Mouse (Mus musculus): ENCODE results near the gene Olfr521. TPM values are rescaled to one million over a fixed set of nuclear protein-coding genes. Genes with fewer than 3 reads are reported as not detected.
A peak's percentile ranks its signal among the peaks of the same experiment; 100 is the strongest.
"Not testable (repeated sequence)": the region's sequence is repeated elsewhere in the genome, so short reads cannot be mapped to it uniquely, and the experiment has no call there.

The Olfr521 gene
- polyA plus RNA-seq, 2 experiments, result not detected

DNA sequence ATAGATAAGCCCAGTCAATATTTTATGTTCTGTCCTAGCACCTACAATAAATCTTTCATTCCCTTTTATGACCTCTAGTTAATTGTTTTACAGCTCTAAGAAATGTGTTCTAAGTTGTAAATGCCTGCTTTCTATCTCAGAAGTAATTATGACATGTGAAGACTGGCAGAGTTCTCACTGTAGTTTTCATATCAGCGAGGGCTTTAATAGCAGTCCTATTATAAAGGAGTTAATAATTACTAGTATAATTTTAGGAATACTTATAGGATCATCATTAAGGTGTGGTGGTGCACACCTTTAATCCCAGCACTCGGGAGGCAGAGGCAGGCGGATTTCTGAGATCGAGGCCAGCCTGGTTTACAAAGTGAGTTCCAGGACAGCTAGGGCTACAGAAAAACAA, 48.4 kb downstream of the Olfr521 start:
- TF ChIP-seq EP300 (IDR thresholded peaks at IDR 0.05; ENCODE audit: low read depth) (no peak), CTCF (IDR thresholded peaks at IDR 0.05; ENCODE audit: low read depth) (no peak)
- H3K27me3 ChIP-seq (ENCODE audit: control insufficient read depth, insufficient read depth, low read length), result no peaks in the 10 kb centered on the region
- H3K9ac ChIP-seq (replicated peaks), result no peak overlapping the region
- no peak for DNase-seq (ENCODE audit: low read depth in 3 of 3, low spot score in 3 of 3)
- H3K9me3 ChIP-seq (ENCODE audit: control insufficient read depth, low read length), result no peaks in the 10 kb centered on the region
- WGBS (ENCODE audit: insufficient replicate concordance), result 76% methylated on average over 4 of the region's 4 CpGs
- H3K4me2 ChIP-seq (ENCODE audit: low read depth), result no peak overlapping the region
- H3K36me3 ChIP-seq (replicated peaks; ENCODE audit: control insufficient read depth, insufficient read depth, low read depth), result peaks cover 24% of the 10 kb centered on the region
- no peak overlapping the region for H3K27ac ChIP-seq
- no peak for ATAC-seq (ENCODE audit: insufficient read depth)
- H3K4me1 ChIP-seq (replicated peaks; ENCODE audit: control insufficient read depth in 2 of 2, insufficient read depth in 2 of 2, low read length in 1 of 2), result peaks cover 3 to 9% of the 10 kb centered on the region in 2 experiments; a peak in 3 of 4 replicates
- H3K4me3 ChIP-seq (ENCODE audit: insufficient read depth in 1 of 2, low read depth in 2 of 2, low read length in 2 of 2), result no peak overlapping the region

DNA sequence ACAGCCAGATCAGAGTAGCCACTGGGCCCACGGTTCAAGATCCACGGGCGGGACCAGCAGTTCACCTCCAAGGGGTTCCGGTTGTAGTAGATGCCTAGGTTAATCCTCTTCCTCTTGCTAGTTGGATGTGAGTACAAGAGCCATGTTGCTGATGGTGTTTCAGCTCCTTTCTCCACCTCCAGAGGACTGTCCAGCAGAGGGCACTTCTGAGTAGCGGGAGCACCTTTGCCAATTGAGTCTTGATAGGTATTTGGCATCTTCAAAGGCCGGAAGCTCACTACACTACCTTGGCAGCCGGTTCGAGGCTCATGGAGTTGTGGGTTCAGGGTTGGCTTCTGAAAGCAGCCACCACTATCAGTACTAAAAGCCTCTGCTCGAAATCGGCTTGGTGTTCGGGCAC, 50.1 kb downstream of the Olfr521 start:
- H3K27ac ChIP-seq, result no peak overlapping the region
- no peaks in the 10 kb centered on the region for H3K9me3 ChIP-seq (ENCODE audit: control insufficient read depth, low read length)
- TF ChIP-seq EP300 (IDR thresholded peaks at IDR 0.05; ENCODE audit: low read depth) (no peak), CTCF (IDR thresholded peaks at IDR 0.05; ENCODE audit: low read depth) (peak; percentile 85)
- no peak overlapping the region for H3K4me2 ChIP-seq (ENCODE audit: low read depth)
- H3K27me3 ChIP-seq (ENCODE audit: control insufficient read depth, insufficient read depth, low read length), result no peaks in the 10 kb centered on the region
- H3K36me3 ChIP-seq (replicated peaks; ENCODE audit: control insufficient read depth, insufficient read depth, low read depth), result peaks cover 27% of the 10 kb centered on the region
- peaks cover 3 to 16% of the 10 kb centered on the region in 2 experiments; a peak in 3 of 4 replicates for H3K4me1 ChIP-seq (replicated peaks; ENCODE audit: control insufficient read depth in 2 of 2, insufficient read depth in 2 of 2, low read length in 1 of 2)
- DNase-seq (ENCODE audit: low read depth in 3 of 3, low spot score in 3 of 3) (no peak), ATAC-seq (ENCODE audit: insufficient read depth) (no peak)
- no peak overlapping the region for H3K9ac ChIP-seq (replicated peaks)
- 82% methylated on average over 11 of the region's 11 CpGs for WGBS (ENCODE audit: insufficient replicate concordance)
- H3K4me3 ChIP-seq (ENCODE audit: insufficient read depth in 1 of 2, low read depth in 2 of 2, low read length in 2 of 2), result no peak overlapping the region

DNA sequence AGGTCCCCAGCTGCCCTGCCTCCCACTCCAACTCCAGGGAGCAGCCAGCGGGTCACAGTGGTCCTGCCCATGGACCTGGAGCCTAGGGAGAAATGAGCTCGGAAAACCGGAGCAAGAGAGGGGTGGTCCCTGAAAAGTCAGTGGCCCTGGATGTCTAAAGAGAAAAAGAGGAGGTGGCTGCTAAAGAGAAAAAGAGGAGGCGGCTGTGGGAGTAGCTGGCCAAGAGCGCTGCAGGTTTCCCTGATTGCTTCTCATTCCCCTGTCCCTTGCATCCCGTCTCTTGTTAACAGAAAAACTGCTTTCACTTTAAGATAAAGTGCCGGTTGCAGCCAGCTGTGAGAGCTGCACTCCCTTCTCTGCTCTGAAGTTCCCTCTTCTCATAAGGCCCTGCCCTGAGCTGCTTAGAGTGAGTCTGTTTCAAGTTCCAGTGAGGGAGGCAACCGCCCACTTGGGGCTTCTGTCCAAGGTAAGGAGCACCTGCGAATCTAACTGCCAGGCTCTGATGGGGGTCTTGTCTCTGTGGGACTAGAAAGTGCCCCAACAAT, 54.9 kb downstream of the Olfr521 start:
- WGBS (ENCODE audit: insufficient replicate concordance), result 29% methylated on average over 9 of the region's 9 CpGs
- Histone ChIP-seq H3K4me1 (replicated peaks; ENCODE audit: control insufficient read depth in 2 of 2, insufficient read depth in 2 of 2, low read length in 1 of 2) (peaks cover 16 to 26% of the 10 kb centered on the region in 2 experiments), H3K36me3 (replicated peaks; ENCODE audit: control insufficient read depth, insufficient read depth, low read depth) (peaks cover 22% of the 10 kb centered on the region), H3K9ac (replicated peaks) (peak overlapping the region; percentile 27; the same call in 1 of the 2 replicates), H3K4me2 (ENCODE audit: low read depth) (peak overlapping the region; percentile 34)
- not testable (repeated sequence) for ATAC-seq (ENCODE audit: insufficient read depth); H3K4me3 ChIP-seq (ENCODE audit: insufficient read depth in 1 of 2, low read depth in 2 of 2, low read length in 2 of 2); H3K9me3 ChIP-seq (ENCODE audit: control insufficient read depth, low read length); DNase-seq (ENCODE audit: low read depth in 3 of 3, low spot score in 3 of 3); H3K27me3 ChIP-seq (ENCODE audit: control insufficient read depth, insufficient read depth, low read length); H3K27ac ChIP-seq

Other genes starting within 250 kb of the Olfr521 start
- gene Arrb1, start 228.0 kb upstream of the Olfr521 start, polyA plus RNA-seq (2012; rRNA removed), result 234 and 235 TPM in 2 replicates
- gene Arrb1, start 228.0 kb upstream of the Olfr521 start, polyA plus RNA-seq (2014; fragmentation: Nextera tagmentation; extraction: Ambion mirVana), result 30.1 and 36.4 TPM in 2 replicates
- 0.12 and 0.13 TPM in 2 replicates for gene Tpbgl, start 136.4 kb upstream of the Olfr521 start, polyA plus RNA-seq (2012; rRNA removed)
- gene Tpbgl, start 136.4 kb upstream of the Olfr521 start, polyA plus RNA-seq (2014; fragmentation: Nextera tagmentation; extraction: Ambion mirVana), result 0.14 and 0.24 TPM in 2 replicates
- gene Slco2b1, start 52.2 kb upstream of the Olfr521 start, polyA plus RNA-seq (2012; rRNA removed), result 0.08 and 0.12 TPM in 2 replicates
- 0.11 and 0.13 TPM in 2 replicates for gene Slco2b1, start 52.2 kb upstream of the Olfr521 start, polyA plus RNA-seq (2014; fragmentation: Nextera tagmentation; extraction: Ambion mirVana)
- gene Olfr520, start 33.2 kb upstream of the Olfr521 start, polyA plus RNA-seq (2012; rRNA removed), result not detected in 2 replicates
- gene Olfr520, start 33.2 kb upstream of the Olfr521 start, polyA plus RNA-seq (2014; fragmentation: Nextera tagmentation; extraction: Ambion mirVana), result not detected in 2 replicates
- gene Neu3, start 64.9 kb downstream of the Olfr521 start, polyA plus RNA-seq (2012; rRNA removed), result 3.5 and 4.1 TPM in 2 replicates
- 2.9 and 3.2 TPM in 2 replicates for gene Neu3, start 64.9 kb downstream of the Olfr521 start, polyA plus RNA-seq (2014; fragmentation: Nextera tagmentation; extraction: Ambion mirVana)
- gene Xrra1, start 95.6 kb downstream of the Olfr521 start, polyA plus RNA-seq (2012; rRNA removed), result not detected in 2 replicates
- gene Xrra1, start 95.6 kb downstream of the Olfr521 start, polyA plus RNA-seq (2014; fragmentation: Nextera tagmentation; extraction: Ambion mirVana), result 0.08 TPM in 1 of 2 replicates, not detected in the other
- gene Spcs2, start 100.0 kb downstream of the Olfr521 start, polyA plus RNA-seq (2012; rRNA removed), result 36.7 and 44.5 TPM in 2 replicates
- 162 and 171 TPM in 2 replicates for gene Spcs2, start 100.0 kb downstream of the Olfr521 start, polyA plus RNA-seq (2014; fragmentation: Nextera tagmentation; extraction: Ambion mirVana)
- gene Rnf169, start 216.9 kb downstream of the Olfr521 start, polyA plus RNA-seq (2012; rRNA removed), result 1.5 and 2.2 TPM in 2 replicates
- 1.5 and 1.6 TPM in 2 replicates for gene Rnf169, start 216.9 kb downstream of the Olfr521 start, polyA plus RNA-seq (2014; fragmentation: Nextera tagmentation; extraction: Ambion mirVana)
- gene Chrdl2, start 242.7 kb downstream of the Olfr521 start, polyA plus RNA-seq (2012; rRNA removed), result 0.02 TPM in 2 replicates
- gene Chrdl2, start 242.7 kb downstream of the Olfr521 start, polyA plus RNA-seq (2014; fragmentation: Nextera tagmentation; extraction: Ambion mirVana), result not detected in 2 replicates

Measured in liver, embryonic 14.5 days (tissue).